14 mouse cellular contexts compared by ENCODE assay signal in the genomic region with DNA sequence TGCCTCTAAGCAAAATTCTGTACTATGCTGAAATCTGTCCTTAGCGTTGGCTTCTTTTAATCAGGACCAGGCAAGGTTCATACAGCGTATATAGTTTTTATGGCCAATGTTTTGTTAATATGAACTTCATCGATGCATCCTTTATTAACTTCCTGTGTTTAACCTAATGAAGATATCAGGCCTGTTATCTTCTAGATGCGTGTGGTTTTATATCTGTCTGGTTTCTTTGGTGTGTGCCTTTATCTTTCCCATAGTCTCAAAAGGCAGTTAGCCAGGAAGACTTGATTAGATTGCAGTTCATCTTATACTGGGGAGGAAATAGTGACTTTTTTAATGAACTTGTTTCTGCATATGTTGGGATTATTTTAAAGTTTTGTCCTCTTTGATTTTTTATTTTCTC.
"Had no signal": no experiment of that assay in that cellular context is flagged by ENCODE, and none has a peak within 500 bp of the region (broad histone marks: within the 10 kb centered on the region; RNA-seq: fewer than 3 reads in every experiment).

No protein-coding gene starts in this region.

- H3K4me3 ChIP-seq: intestine, embryonic 15.5 days; layer of hippocampus, adult 2 months; midbrain, embryonic 12.5 days; neural tube, embryonic 13.5 days; stomach, embryonic 15.5 days had no signal

- H3K4me2 ChIP-seq: intestine, embryonic 15.5 days; midbrain, embryonic 12.5 days; neural tube, embryonic 13.5 days; stomach, embryonic 15.5 days had no signal

- H3K27me3 ChIP-seq: intestine, embryonic 15.5 days; midbrain, embryonic 12.5 days; neural tube, embryonic 13.5 days; stomach, embryonic 15.5 days had no signal

- H3K36me3 ChIP-seq: intestine, embryonic 15.5 days; neural tube, embryonic 13.5 days; stomach, embryonic 15.5 days had no signal

- ATAC-seq: intestine, embryonic 15.5 days; midbrain, embryonic 16.5 days had no signal

- H3K27ac ChIP-seq: intestine, embryonic 15.5 days; layer of hippocampus, adult 2 months; limb, embryonic 10.5 days; macrophage; midbrain, embryonic 12.5 days; neural tube, embryonic 13.5 days; stomach, embryonic 15.5 days had no signal

- H3K9ac ChIP-seq: intestine, embryonic 15.5 days; midbrain, embryonic 12.5 days; neural tube, embryonic 13.5 days; stomach, embryonic 15.5 days had no signal

- H3K9me3 ChIP-seq: intestine, embryonic 15.5 days; limb, embryonic 10.5 days; midbrain, embryonic 12.5 days; neural tube, embryonic 13.5 days; stomach, embryonic 15.5 days had no signal

- DNase-seq: kidney, adult 18-20 months; kidney, postnatal 10 days; kidney, postnatal 4 days; lung, adult 2 months; lung, postnatal 14 days; right cerebral cortex, postnatal 14 days had no signal
